Mouse (Mus musculus) C2C12 (cell line): ENCODE results near the gene Rsph6a.

Source experiments
- CTCF ChIP-seq: IDR thresholded peaks from one replicate; pipeline ENCODE4 v1.5.1; 2011; ENCODE audit not compliant: control insufficient read depth, insufficient read depth, insufficient read length
- MAX ChIP-seq: IDR thresholded peaks from one replicate; pipeline ENCODE4 v1.6.1; 2011; ENCODE audit warnings: mild to moderate bottlenecking, control low read depth
- USF1 ChIP-seq: IDR thresholded peaks from one replicate; pipeline ENCODE4 v1.6.1; 2011; ENCODE audit warnings: low read depth, mild to moderate bottlenecking, control low read depth, moderate library complexity

GRCm38 (mm10) chr7:19078732-19079131 is 24.2 kb downstream of the Rsph6a start:
- TF ChIP-seq CTCF (no peak), USF1 (no peak), MAX (no peak)
